Mouse (Mus musculus) forebrain, embryonic 11.5 days (tissue): ENCODE measurements at regions not wholly inside any gene's neighbourhood (a gene's known extent, or its start where the extent isn't known, plus 50 kb on each side); places are given as distances from the start of the nearest gene placed in this dataset.

ENCODE experiments used
- ATAC-seq: fragments of 200-750 bp; cut with Nextera tagmentation; replicated peaks from 2 replicates; pipeline ENCODE4 v1.8.0; 2017; ENCODE audit warnings: moderate TSS enrichment; ENCODE audit not compliant: low FRiP score
- DNase-seq: peaks from one replicate; pipeline ENCODE4 v3.0.0-alpha.2; 2017; ENCODE audit warnings: low spot score
- H3K27ac ChIP-seq: fragments of 300-500 bp; sonication (generic); 2 replicates; pipeline ENCODE4 v1.5.1; 2014; ENCODE audit warnings: low read depth, low read length
- H3K27me3 ChIP-seq: fragments of 300-500 bp; sonication (generic); 2 replicates; pipeline ENCODE4 v1.6.1; 2014; ENCODE audit warnings: mild to moderate bottlenecking, low read length, mixed read lengths; ENCODE audit not compliant: control insufficient read depth, insufficient read depth
- H3K36me3 ChIP-seq: fragments of 300-500 bp; sonication (generic); 2 replicates; pipeline ENCODE4 v1.6.1; 2014; ENCODE audit warnings: mild to moderate bottlenecking, low read length, moderate library complexity, mixed read lengths; ENCODE audit not compliant: control insufficient read depth, insufficient read depth
- H3K4me1 ChIP-seq: fragments of 300-500 bp; sonication (generic); replicated peaks from 2 replicates; pipeline ENCODE4 v1.6.1; 2014; ENCODE audit warnings: low read length, mixed read lengths; ENCODE audit not compliant: control insufficient read depth, insufficient read depth
- H3K4me2 ChIP-seq: fragments of 300-500 bp; sonication (generic); 2 replicates; pipeline ENCODE4 v1.6.1; 2014; ENCODE audit warnings: low read depth, mild to moderate bottlenecking, low read length, moderate library complexity, mixed read lengths; ENCODE audit not compliant: severe bottlenecking
- H3K4me3 ChIP-seq: fragments of 300-500 bp; sonication (generic); 2 replicates; pipeline ENCODE4 v1.5.1; 2014; ENCODE audit warnings: low read depth, low read length
- H3K9ac ChIP-seq: fragments of 300-500 bp; sonication (generic); 2 replicates; pipeline ENCODE4 v1.6.1; 2014; ENCODE audit warnings: low read length
- H3K9me3 ChIP-seq: fragments of 300-500 bp; sonication (generic); 2 replicates; pipeline ENCODE4 v1.6.1; 2016; ENCODE audit warnings: low read length, mixed read lengths; ENCODE audit not compliant: control insufficient read depth
- WGBS: fragments of 180-500 bp; shearing (Covaris S2); extraction: QIAGEN DNeasy Blood & Tissue Kit; methylation state at CpG from one replicate; pipeline ENCODE4 v1.1.7; 2014; 5-methylcytosine and 5-hydroxymethylcytosine counted together

DNA sequence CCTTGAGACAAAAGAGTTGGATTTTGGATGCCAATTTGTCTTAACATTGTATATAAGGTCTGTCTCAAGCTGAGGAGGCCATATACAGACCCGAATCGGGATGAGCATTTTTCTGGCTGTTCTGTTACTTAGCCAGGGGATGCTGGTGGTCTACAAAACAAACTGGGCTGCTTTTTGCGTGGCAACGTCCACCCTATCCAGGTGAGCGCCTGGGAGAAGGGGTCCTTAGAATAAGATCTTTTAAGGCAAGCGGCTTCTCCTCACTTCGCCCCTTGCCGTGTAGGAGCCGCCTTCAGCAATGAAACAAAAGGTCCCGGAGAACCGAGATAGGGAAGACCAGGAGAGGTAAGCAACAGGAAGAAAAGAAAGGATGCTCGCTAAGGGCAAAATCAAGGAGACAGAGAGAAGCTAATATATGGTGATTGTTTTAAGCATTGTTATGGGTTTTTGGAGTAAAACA lies 171.2 kb upstream of the 9630041A04Rik start:
- Histone ChIP-seq H3K27me3 (peaks cover 2% of the 10 kb centered on the region; the same call in 1 of the 2 replicates), H3K36me3 (no peaks in the 10 kb centered on the region), H3K9me3 (no peaks in the 10 kb centered on the region), H3K4me1 (no peaks in the 10 kb centered on the region), H3K27ac (no peak overlapping the region), H3K4me3 (no peak overlapping the region), H3K9ac (peak overlapping the region; percentile 24; the same call in 1 of the 2 replicates), H3K4me2 (peak overlapping the region; percentile 39; the same call in 1 of the 2 replicates)
- ATAC-seq (no peak), DNase-seq (no peak)
- 10% methylated on average over 12 of the region's 12 CpGs for WGBS

DNA sequence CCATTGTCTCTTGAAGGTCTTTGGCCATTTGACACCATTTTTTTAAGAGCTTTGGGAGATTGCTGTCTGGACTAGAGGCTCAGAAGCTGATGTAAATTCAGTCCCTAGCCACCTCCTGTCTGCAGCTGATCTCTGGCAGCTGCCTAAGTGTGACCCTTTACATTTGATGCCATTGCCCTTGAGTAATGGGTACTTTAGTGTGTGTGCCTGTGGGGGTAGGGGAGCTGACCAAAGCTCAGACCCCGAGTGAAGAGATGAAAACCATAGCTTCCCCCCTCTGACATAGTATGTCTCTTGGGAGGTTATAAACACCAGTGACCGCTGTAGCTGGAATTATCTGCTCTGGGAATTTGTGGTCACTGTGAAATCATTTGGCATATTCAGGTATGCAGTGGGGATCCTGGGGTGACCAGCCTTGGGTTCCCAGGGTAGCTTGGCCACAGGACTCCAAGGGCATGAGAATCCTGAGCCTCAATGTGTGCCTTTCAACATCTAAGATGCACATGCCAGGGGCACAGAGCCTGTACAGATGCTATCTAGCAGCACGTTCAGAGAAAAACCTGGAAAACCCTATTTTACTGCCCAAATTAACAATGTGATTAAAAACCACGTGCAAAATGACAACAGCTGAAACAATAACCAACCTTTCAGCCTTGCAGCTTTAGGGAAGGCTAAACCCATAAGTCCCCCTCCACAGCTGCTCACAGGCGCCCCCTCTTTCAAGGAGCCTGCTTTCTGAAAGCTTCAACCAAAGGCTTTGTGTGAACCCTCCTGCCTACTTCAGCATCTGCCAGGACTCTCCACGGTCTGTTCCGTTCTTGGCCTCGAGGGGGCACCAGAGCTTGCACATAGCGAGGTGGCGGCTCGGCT lies 171.9 kb upstream of the 9630041A04Rik start:
- 17% methylated on average over 11 of the region's 11 CpGs for WGBS
- H3K4me2 ChIP-seq, result peak overlapping the region; percentile 39; the same call in 1 of the 2 replicates
- peak overlapping the region; percentile 24; the same call in 1 of the 2 replicates for H3K9ac ChIP-seq
- H3K36me3 ChIP-seq, result no peaks in the 10 kb centered on the region
- ATAC-seq (peak; percentile 83), DNase-seq (peak; percentile 96)
- peaks cover 2% of the 10 kb centered on the region; the same call in 1 of the 2 replicates for H3K27me3 ChIP-seq
- H3K4me3 ChIP-seq, result no peak overlapping the region
- no peaks in the 10 kb centered on the region for H3K4me1 ChIP-seq
- H3K27ac ChIP-seq, result no peak overlapping the region
- no peaks in the 10 kb centered on the region for H3K9me3 ChIP-seq

DNA sequence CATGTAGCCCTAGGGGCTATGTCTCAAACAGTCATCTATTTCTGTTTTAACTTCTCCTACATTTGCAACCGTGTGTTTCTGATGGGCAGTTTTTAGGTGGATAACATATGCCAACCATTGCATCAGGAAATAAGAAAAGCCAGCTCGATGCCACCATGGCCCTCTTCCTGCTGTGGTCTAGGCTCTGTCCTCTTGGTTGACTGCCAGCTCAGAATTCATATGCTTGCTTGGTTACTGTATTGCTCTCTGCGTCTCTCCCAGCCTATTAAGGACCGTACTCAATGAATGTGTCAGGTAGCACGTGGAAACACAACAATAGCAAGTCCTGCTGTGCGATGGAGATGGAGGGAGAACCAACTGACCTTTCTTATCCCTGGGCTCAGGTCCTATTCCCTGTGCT lies 174.4 kb upstream of the 9630041A04Rik start:
- Histone ChIP-seq H3K36me3 (no peaks in the 10 kb centered on the region), H3K9me3 (no peaks in the 10 kb centered on the region), H3K4me2 (no peak overlapping the region), H3K27ac (no peak overlapping the region), H3K4me3 (no peak overlapping the region), H3K4me1 (no peaks in the 10 kb centered on the region), H3K9ac (no peak overlapping the region), H3K27me3 (peaks cover 2% of the 10 kb centered on the region; the same call in 1 of the 2 replicates)
- WGBS, result 81% methylated on average over 6 of the region's 6 CpGs
- no peak for ATAC-seq
- DNase-seq, result no peak

DNA sequence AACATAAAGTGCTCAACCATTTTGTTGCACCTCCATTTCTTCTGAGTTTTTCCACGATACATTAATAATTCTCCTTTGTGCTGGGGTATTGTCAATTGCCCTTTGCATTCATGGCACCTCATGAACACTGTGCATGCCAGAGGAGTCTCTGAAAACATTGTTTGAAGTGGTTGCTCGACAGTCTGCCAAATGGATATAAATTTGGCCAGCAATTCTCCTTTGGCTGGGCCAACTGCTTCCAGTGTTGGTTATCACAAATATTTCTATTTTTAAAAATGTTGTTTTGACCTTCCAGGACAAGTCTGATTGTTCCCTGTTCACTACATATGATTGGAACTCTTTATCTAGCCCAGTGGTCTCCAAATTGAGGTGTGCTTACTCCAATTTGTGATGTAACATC lies 184.1 kb upstream of the 9630041A04Rik start:
- WGBS, result 84% methylated on average over 2 of the region's 2 CpGs
- no peak overlapping the region for H3K27ac ChIP-seq
- H3K27me3 ChIP-seq, result no peaks in the 10 kb centered on the region
- no peaks in the 10 kb centered on the region for H3K9me3 ChIP-seq
- H3K4me3 ChIP-seq, result no peak overlapping the region
- ATAC-seq, result no peak
- H3K4me1 ChIP-seq, result no peaks in the 10 kb centered on the region
- no peak overlapping the region for H3K9ac ChIP-seq
- no peak overlapping the region for H3K4me2 ChIP-seq
- H3K36me3 ChIP-seq, result no peaks in the 10 kb centered on the region
- DNase-seq, result no peak

DNA sequence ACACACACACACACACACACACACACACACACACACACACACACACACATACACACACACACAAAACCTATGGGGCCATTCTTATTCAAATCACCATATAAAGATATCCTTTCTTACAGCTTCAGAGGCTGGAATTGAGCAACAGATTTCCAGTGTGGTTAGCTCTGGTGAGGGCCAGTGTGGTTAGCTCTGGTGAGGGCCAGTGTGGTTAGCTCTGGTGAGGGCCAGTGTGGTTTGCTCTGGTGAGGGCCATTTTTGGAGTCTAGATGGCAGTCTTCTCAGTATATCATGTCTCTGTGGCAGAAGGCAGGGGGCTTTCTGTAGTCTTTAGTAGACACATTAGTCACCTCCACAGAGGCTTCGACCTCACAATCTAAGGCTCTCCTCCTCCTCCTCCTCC lies 191.5 kb upstream of the 9630041A04Rik start:
- ATAC-seq (no peak), DNase-seq (no peak)
- Histone ChIP-seq H3K4me2 (no peak overlapping the region), H3K9ac (no peak overlapping the region), H3K27ac (no peak overlapping the region), H3K4me3 (no peak overlapping the region), H3K36me3 (no peaks in the 10 kb centered on the region), H3K27me3 (no peaks in the 10 kb centered on the region), H3K9me3 (no peaks in the 10 kb centered on the region), H3K4me1 (no peaks in the 10 kb centered on the region)
- 85% methylated on average over 1 of the region's 1 CpGs for WGBS

DNA sequence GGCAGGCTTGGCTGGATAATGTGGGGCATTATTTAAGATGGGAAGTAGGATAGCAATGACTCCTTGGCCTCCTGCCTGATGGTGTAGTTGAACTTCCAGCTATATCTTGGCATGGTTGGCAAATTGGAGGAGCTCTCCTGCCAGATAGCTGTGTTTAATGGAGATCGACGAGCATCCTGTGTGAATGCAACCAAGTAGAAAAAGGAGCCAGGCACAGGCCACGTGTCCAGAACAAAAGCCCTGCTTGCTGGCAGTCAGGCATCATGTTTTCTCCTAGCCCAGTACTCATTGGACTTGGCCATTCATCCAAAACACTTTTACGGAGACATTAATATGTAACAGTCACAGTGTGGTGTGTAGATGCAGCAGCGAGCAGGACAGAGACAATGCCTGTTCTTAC lies 211.8 kb upstream of the 9630041A04Rik start:
- Histone ChIP-seq H3K27me3 (no peaks in the 10 kb centered on the region), H3K9ac (no peak overlapping the region), H3K4me3 (no peak overlapping the region), H3K27ac (no peak overlapping the region), H3K4me2 (no peak overlapping the region), H3K9me3 (no peaks in the 10 kb centered on the region), H3K36me3 (no peaks in the 10 kb centered on the region), H3K4me1 (no peaks in the 10 kb centered on the region)
- ATAC-seq (no peak), DNase-seq (no peak)
- 72% methylated on average over 5 of the region's 5 CpGs for WGBS

DNA sequence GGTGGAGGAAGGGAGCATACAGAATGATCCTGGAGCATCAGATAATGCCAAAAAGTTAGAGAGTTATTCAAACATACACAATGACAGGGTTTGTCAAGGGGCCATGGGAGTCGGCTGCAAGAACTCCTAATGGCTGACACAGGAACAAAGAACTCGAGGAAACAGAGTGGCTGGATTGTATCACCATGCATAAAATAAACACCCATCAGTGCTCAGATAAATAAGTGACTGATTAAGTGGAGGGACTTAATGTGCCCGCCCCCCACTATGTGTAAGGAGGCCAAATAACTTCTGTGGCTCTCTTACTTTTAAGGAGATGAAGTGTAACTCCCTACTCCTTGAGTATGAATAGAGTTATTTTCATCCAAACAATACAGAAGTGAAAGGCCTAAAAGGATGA lies 220.1 kb upstream of the 9630041A04Rik start:
- no peaks in the 10 kb centered on the region for H3K36me3 ChIP-seq
- no peak overlapping the region for H3K9ac ChIP-seq
- H3K4me1 ChIP-seq, result no peaks in the 10 kb centered on the region
- H3K9me3 ChIP-seq, result no peaks in the 10 kb centered on the region
- H3K4me3 ChIP-seq, result no peak overlapping the region
- WGBS, result 70% methylated on average over 3 of the region's 3 CpGs
- H3K27ac ChIP-seq, result no peak overlapping the region
- ATAC-seq (no peak), DNase-seq (no peak)
- no peak overlapping the region for H3K4me2 ChIP-seq
- no peaks in the 10 kb centered on the region for H3K27me3 ChIP-seq

DNA sequence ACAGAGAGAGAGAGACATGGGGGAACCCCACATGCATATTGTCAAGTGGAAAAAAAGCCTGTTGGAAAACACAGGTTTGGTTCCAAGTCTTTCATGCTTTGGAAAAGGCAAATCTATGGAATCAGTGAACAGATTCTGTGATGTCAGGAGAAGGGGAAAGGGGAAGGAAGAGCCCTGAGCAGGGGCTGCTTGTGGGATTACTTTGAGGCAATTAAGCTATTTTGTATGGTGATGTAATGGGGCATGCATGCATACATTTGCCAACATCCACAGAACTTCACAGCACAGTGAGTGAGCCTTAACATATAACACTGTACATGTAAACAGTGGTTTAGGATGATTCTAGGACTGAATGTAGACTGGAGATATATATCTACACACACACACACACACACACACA lies 221.0 kb upstream of the 9630041A04Rik start:
- H3K4me3 ChIP-seq, result no peak overlapping the region
- H3K9me3 ChIP-seq, result no peaks in the 10 kb centered on the region
- ATAC-seq, result no peak
- no peak overlapping the region for H3K9ac ChIP-seq
- no peak overlapping the region for H3K27ac ChIP-seq
- H3K36me3 ChIP-seq, result no peaks in the 10 kb centered on the region
- no peak overlapping the region for H3K4me2 ChIP-seq
- no peaks in the 10 kb centered on the region for H3K4me1 ChIP-seq
- no peak for DNase-seq
- no peaks in the 10 kb centered on the region for H3K27me3 ChIP-seq

DNA sequence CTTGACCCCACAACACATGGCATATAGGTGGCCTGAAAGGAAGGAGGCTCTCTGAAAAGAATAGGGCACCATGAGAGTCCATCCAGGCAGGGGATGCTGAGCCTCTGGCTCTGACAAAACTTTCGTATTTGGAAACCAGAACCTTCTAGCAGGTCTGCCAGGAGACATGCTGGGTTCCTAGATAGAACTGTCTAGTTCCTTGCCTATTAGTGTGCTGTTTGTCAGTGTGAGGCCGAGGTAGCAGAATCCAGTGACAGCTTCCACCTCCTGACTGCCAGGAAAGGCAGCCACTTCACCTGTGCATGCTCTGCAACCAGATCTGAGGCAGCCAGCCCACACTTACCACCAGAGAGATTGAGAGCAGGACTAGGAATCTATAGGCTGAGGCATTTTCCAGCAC lies 245.4 kb upstream of the 9630041A04Rik start:
- no peak overlapping the region for H3K4me3 ChIP-seq
- no peaks in the 10 kb centered on the region for H3K36me3 ChIP-seq
- no peak overlapping the region for H3K4me2 ChIP-seq
- H3K27ac ChIP-seq, result no peak overlapping the region
- ATAC-seq, result no peak
- no peaks in the 10 kb centered on the region for H3K9me3 ChIP-seq
- H3K9ac ChIP-seq, result no peak overlapping the region
- no peaks in the 10 kb centered on the region for H3K27me3 ChIP-seq
- 74% methylated on average over 2 of the region's 2 CpGs for WGBS
- no peaks in the 10 kb centered on the region for H3K4me1 ChIP-seq
- no peak for DNase-seq
